15 mouse cellular contexts compared by ENCODE assay signal in the genomic region with DNA sequence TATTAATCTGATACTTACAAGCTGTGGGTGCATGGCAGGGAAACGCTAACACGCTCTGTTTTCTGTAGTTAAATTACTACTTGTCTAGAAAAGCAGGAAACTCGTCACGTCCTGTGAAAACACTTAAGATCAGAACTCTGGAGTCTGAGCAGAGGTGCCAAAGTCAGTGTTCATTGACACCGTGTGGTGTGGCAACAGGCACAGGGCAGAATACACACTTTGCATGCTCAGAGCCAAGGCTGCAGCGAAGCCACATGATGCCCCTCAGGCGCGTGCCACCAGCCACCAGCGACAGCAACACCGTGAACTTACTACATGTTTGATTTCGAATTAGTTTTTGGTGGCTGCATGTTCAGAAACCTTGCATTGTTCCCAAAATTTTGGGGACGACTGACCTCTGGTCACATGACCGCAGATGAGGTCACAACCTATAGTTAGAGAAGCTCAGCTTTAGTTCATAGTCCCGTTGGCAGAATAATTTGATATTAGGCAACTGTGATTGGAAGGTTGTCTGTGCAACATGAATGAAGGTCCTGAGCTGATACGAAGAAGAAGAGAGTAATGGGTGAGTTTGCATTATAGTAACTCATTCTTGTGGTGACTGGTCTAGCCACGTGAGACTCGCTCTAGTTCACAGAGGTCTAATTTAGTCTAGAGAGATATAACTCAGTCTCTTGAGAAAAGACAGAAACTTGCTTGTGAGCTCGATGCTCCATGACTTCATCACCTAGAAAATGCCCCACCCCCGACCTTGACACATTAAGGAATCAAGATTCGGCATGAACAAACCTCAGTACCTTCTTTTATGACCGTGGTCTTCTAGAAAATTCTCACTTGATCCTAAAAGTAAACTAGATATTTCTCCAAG. TPM values are rescaled to one million over a fixed set of nuclear protein-coding genes. Genes with fewer than 3 reads are reported as not detected.
DNase-seq lines count a peak whose midpoint lies in the region; ATAC-seq and TF ChIP-seq lines count a peak whose summit lies in the region.
"Had no signal": no experiment of that assay in that cellular context is flagged by ENCODE, and none has a peak within 500 bp of the region (broad histone marks: within the 10 kb centered on the region; RNA-seq: fewer than 3 reads in every experiment).

No protein-coding gene starts in this region.

- H3K27ac ChIP-seq in ES-E14 (ENCODE audit: insufficient read depth, low read depth, low read length, poor library complexity, severe bottlenecking) = peak overlapping the region; percentile 95; the same call in 1 of the 2 replicates
- H3K27ac ChIP-seq: stomach, embryonic 15.5 days had no signal

- intact Hi-C loops in gastrocnemius, postnatal 36 days (cut with DNase I) = no loop called here

- H3K9ac ChIP-seq in ES-E14 (ENCODE audit: insufficient read depth, low read depth, low read length, poor library complexity, severe bottlenecking) = no peak overlapping the region
- H3K9ac ChIP-seq: stomach, embryonic 15.5 days had no signal

- peak; percentile 30 for DNase-seq in lung, postnatal 36 days
- DNase-seq in lung, postnatal 4 days = no peak
- no peak for DNase-seq in ES-E14 (ENCODE audit: low read depth, low spot score)
- peak; percentile 41 to 56 for DNase-seq in thymus, postnatal 36 days
- no peak for DNase-seq in layer of hippocampus, postnatal 14 days (ENCODE audit: low spot score in 2 of 2)
- DNase-seq in gastrocnemius, postnatal 36 days = no peak
- DNase-seq: adrenal gland, postnatal 36 days; cerebellum, adult 11-12 months; gastrocnemius, postnatal 25 days; right cerebral cortex, postnatal 14 days had no signal

- no peaks in the 10 kb centered on the region for H3K9me3 ChIP-seq in ES-E14 (ENCODE audit: control insufficient read depth, insufficient read depth, low read depth, low read length)
- H3K9me3 ChIP-seq: hindbrain, embryonic 10.5 days; stomach, embryonic 15.5 days had no signal

- H3K36me3 ChIP-seq in ES-E14 (ENCODE audit: control insufficient read depth, insufficient read depth, low read length, poor library complexity, severe bottlenecking) = no peaks in the 10 kb centered on the region
- H3K36me3 ChIP-seq: hindbrain, embryonic 10.5 days; stomach, embryonic 15.5 days had no signal

- no peak overlapping the region for H3K4me3 ChIP-seq in ES-E14 (ENCODE audit: insufficient read depth in 1 of 2, low read depth in 1 of 2, low read length in 2 of 2, poor library complexity in 1 of 2, severe bottlenecking in 1 of 2)
- H3K4me3 ChIP-seq: stomach, embryonic 15.5 days had no signal

- peaks cover 2 to 12% of the 10 kb centered on the region in 2 experiments; a peak in 3 of 4 replicates for H3K4me1 ChIP-seq in ES-E14 (ENCODE audit: control insufficient read depth in 2 of 2, insufficient read depth in 2 of 2, low read length in 2 of 2, poor library complexity in 1 of 2)

- peak; percentile 9; the same call in 1 of the 2 replicates for ATAC-seq in megakaryocyte, adult 5-6 weeks (ENCODE audit: poor library complexity, severe bottlenecking)
- ATAC-seq: intestine, postnatal 0 days; midbrain, embryonic 16.5 days had no signal

- in situ Hi-C loops in ES-E14 (cut with MboI; ENCODE audit: low sequenced_read_pairs in 2 of 2, unreplicated experiment in 2 of 2) = no loop called here

TF ChIP-seq in ES-E14, 5 proteins besides CTCF, POLR2A, EP300 and RAD21:
- no peak for TF ChIP-seq ZC3H11A (IDR thresholded peaks at IDR 0.05; ENCODE audit: borderline replicate concordance, low read depth, low read length)
- TF ChIP-seq MAFK (IDR thresholded peaks at IDR 0.05; ENCODE audit: insufficient read depth, low read depth, low read length) = no peak
- no peak for TF ChIP-seq HCFC1 (IDR thresholded peaks at IDR 0.05; ENCODE audit: borderline replicate concordance, insufficient read depth, low read length)
- no peak for TF ChIP-seq ZNF384 (IDR thresholded peaks at IDR 0.05; ENCODE audit: low read depth, low read length)
- TF ChIP-seq CHD2 (IDR thresholded peaks at IDR 0.05; ENCODE audit: low read depth, low read length) = no peak
TF ChIP-seq in ES-E14: peak in this region for 0.

RNA-seq across cellular contexts. Expression of a gene that starts 25.6 kb away (rescaled TPM):
- 55.2 and 89.2 TPM in 2 replicates for total RNA-seq in ES-E14 (2012; rRNA removed)
- 77.4 and 84.3 TPM in 2 replicates for total RNA-seq in megakaryocyte, adult 5-6 weeks (2015)
- total RNA-seq in megakaryocyte, adult 5-6 weeks (2017) = 94.6 and 108 TPM in 2 replicates
- 10 to 100 TPM; 80.3 to 91.4 TPM for total RNA-seq in layer of hippocampus, postnatal 14 days (2021)
- total RNA-seq in gastrocnemius, postnatal 36 days (2021) = 100 to 1,000 TPM; 124 to 163 TPM

Comparison
In these comparisons a context has a peak if more than half of its experiments do, and no peak if none do; other contexts are left out.
1. DNase-seq: peak in lung, postnatal 36 days (single experiment) and thymus, postnatal 36 days (2 of 2); none in lung, postnatal 4 days (0 of 2), ES-E14 (single experiment), layer of hippocampus, postnatal 14 days (0 of 2) and gastrocnemius, postnatal 36 days (0 of 2).